Mouse (Mus musculus): ENCODE data around the gene Hs3st6.

The Hs3st6 gene

GRCm38 (mm10) chr17:24766266-24766875 lies 13.6 kb downstream of the Hs3st6 start:
- Histone ChIP-seq H3K36me3 (ENCODE audit: insufficient read depth, low read length) (no peaks in the 10 kb centered on the region), H3K9me3 (ENCODE audit: low read length) (no peaks in the 10 kb centered on the region), H3K4me3 (replicated peaks; ENCODE audit: low read length) (no peak overlapping the region), H3K4me1 (replicated peaks; ENCODE audit: low read depth, low read length) (peaks cover 27% of the 10 kb centered on the region), H3K27me3 (ENCODE audit: insufficient read depth, low read length) (peaks cover 18% of the 10 kb centered on the region)
- TF ChIP-seq NANOG (IDR thresholded peaks at IDR 0.05; ENCODE audit: borderline replicate concordance, low read length), result no peak
- TF ChIP-seq CTCF (conservative IDR thresholded peaks at IDR 0.05; ENCODE audit: low read length), result no peak
- no peak for TF ChIP-seq POU5F1 (IDR thresholded peaks at IDR 0.05; ENCODE audit: borderline replicate concordance, low read length)

GRCm38 (mm10) chr17:24769146-24769545 lies 16.4 kb downstream of the Hs3st6 start:
- no peaks in the 10 kb centered on the region for H3K9me3 ChIP-seq (ENCODE audit: low read length)
- TF ChIP-seq CTCF (conservative IDR thresholded peaks at IDR 0.05; ENCODE audit: low read length), result no peak
- H3K36me3 ChIP-seq (ENCODE audit: insufficient read depth, low read length), result no peaks in the 10 kb centered on the region
- H3K4me1 ChIP-seq (replicated peaks; ENCODE audit: low read depth, low read length), result peaks cover 26% of the 10 kb centered on the region
- peaks cover 17% of the 10 kb centered on the region for H3K27me3 ChIP-seq (ENCODE audit: insufficient read depth, low read length)
- no peak overlapping the region for H3K4me3 ChIP-seq (replicated peaks; ENCODE audit: low read length)

- peaks cover 9% of the 10 kb centered on the region for H3K27me3 ChIP-seq (ENCODE audit: insufficient read depth, low read length)
- no peaks in the 10 kb centered on the region for H3K9me3 ChIP-seq (ENCODE audit: low read length)
- peaks cover 30% of the 10 kb centered on the region for H3K4me1 ChIP-seq (replicated peaks; ENCODE audit: low read depth, low read length)
- H3K36me3 ChIP-seq (ENCODE audit: insufficient read depth, low read length), result no peaks in the 10 kb centered on the region
- no peak overlapping the region for H3K4me3 ChIP-seq (replicated peaks; ENCODE audit: low read length)
- TF ChIP-seq POU5F1 (IDR thresholded peaks at IDR 0.05; ENCODE audit: borderline replicate concordance, low read length) (no peak), NANOG (IDR thresholded peaks at IDR 0.05; ENCODE audit: borderline replicate concordance, low read length) (no peak), CTCF (conservative IDR thresholded peaks at IDR 0.05; ENCODE audit: low read length) (peak; percentile 48)
These were observed 20.5 kb downstream of the Hs3st6 start for GRCm38 (mm10) chr17:24773241-24773640.

GRCm38 (mm10) chr17:24775173-24775572 lies 22.4 kb downstream of the Hs3st6 start:
- Histone ChIP-seq H3K4me3 (replicated peaks; ENCODE audit: low read length) (no peak overlapping the region), H3K9me3 (ENCODE audit: low read length) (no peaks in the 10 kb centered on the region), H3K27me3 (ENCODE audit: insufficient read depth, low read length) (no peaks in the 10 kb centered on the region), H3K36me3 (ENCODE audit: insufficient read depth, low read length) (no peaks in the 10 kb centered on the region), H3K4me1 (replicated peaks; ENCODE audit: low read depth, low read length) (peaks cover 30% of the 10 kb centered on the region)
- TF ChIP-seq NANOG (IDR thresholded peaks at IDR 0.05; ENCODE audit: borderline replicate concordance, low read length), result no peak
- no peak for TF ChIP-seq POU5F1 (IDR thresholded peaks at IDR 0.05; ENCODE audit: borderline replicate concordance, low read length)
- no peak for TF ChIP-seq CTCF (conservative IDR thresholded peaks at IDR 0.05; ENCODE audit: low read length)

- Histone ChIP-seq H3K27me3 (ENCODE audit: insufficient read depth, low read length) (no peaks in the 10 kb centered on the region), H3K4me1 (replicated peaks; ENCODE audit: low read depth, low read length) (peaks cover 30% of the 10 kb centered on the region), H3K9me3 (ENCODE audit: low read length) (no peaks in the 10 kb centered on the region), H3K36me3 (ENCODE audit: insufficient read depth, low read length) (no peaks in the 10 kb centered on the region), H3K4me3 (replicated peaks; ENCODE audit: low read length) (no peak overlapping the region)
- TF ChIP-seq POU5F1 (IDR thresholded peaks at IDR 0.05; ENCODE audit: borderline replicate concordance, low read length), result no peak
- TF ChIP-seq CTCF (conservative IDR thresholded peaks at IDR 0.05; ENCODE audit: low read length), result no peak
- no peak for TF ChIP-seq NANOG (IDR thresholded peaks at IDR 0.05; ENCODE audit: borderline replicate concordance, low read length)
These were observed 24.3 kb downstream of the Hs3st6 start for GRCm38 (mm10) chr17:24777073-24777472.

GRCm38 (mm10) chr17:24780821-24781220 lies 28.0 kb downstream of the Hs3st6 start:
- H3K4me1 ChIP-seq (replicated peaks; ENCODE audit: low read depth, low read length), result peaks cover 7% of the 10 kb centered on the region
- no peaks in the 10 kb centered on the region for H3K27me3 ChIP-seq (ENCODE audit: insufficient read depth, low read length)
- H3K9me3 ChIP-seq (ENCODE audit: low read length), result no peaks in the 10 kb centered on the region
- no peaks in the 10 kb centered on the region for H3K36me3 ChIP-seq (ENCODE audit: insufficient read depth, low read length)
- no peak overlapping the region for H3K4me3 ChIP-seq (replicated peaks; ENCODE audit: low read length)
- TF ChIP-seq CTCF (conservative IDR thresholded peaks at IDR 0.05; ENCODE audit: low read length), result no peak
- no peak for TF ChIP-seq POU5F1 (IDR thresholded peaks at IDR 0.05; ENCODE audit: borderline replicate concordance, low read length)
- no peak for TF ChIP-seq NANOG (IDR thresholded peaks at IDR 0.05; ENCODE audit: borderline replicate concordance, low read length)

- TF ChIP-seq POU5F1 (IDR thresholded peaks at IDR 0.05; ENCODE audit: borderline replicate concordance, low read length) (no peak), CTCF (conservative IDR thresholded peaks at IDR 0.05; ENCODE audit: low read length) (no peak), NANOG (IDR thresholded peaks at IDR 0.05; ENCODE audit: borderline replicate concordance, low read length) (no peak)
- peaks cover 8% of the 10 kb centered on the region for H3K4me1 ChIP-seq (replicated peaks; ENCODE audit: low read depth, low read length)
- no peaks in the 10 kb centered on the region for H3K27me3 ChIP-seq (ENCODE audit: insufficient read depth, low read length)
- H3K4me3 ChIP-seq (replicated peaks; ENCODE audit: low read length), result no peak overlapping the region
- no peaks in the 10 kb centered on the region for H3K9me3 ChIP-seq (ENCODE audit: low read length)
- H3K36me3 ChIP-seq (ENCODE audit: insufficient read depth, low read length), result no peaks in the 10 kb centered on the region
These were observed 39.4 kb downstream of the Hs3st6 start for GRCm38 (mm10) chr17:24792190-24792589.

GRCm38 (mm10) chr17:24794791-24795190 lies 42.0 kb downstream of the Hs3st6 start:
- H3K4me1 ChIP-seq (replicated peaks; ENCODE audit: low read depth, low read length), result peaks cover 8% of the 10 kb centered on the region

GRCm38 (mm10) chr17:24796969-24797368 lies 44.2 kb downstream of the Hs3st6 start:
- Histone ChIP-seq H3K27me3 (ENCODE audit: insufficient read depth, low read length) (no peaks in the 10 kb centered on the region), H3K4me1 (replicated peaks; ENCODE audit: low read depth, low read length) (peaks cover 18% of the 10 kb centered on the region), H3K36me3 (ENCODE audit: insufficient read depth, low read length) (no peaks in the 10 kb centered on the region), H3K4me3 (replicated peaks; ENCODE audit: low read length) (no peak overlapping the region), H3K9me3 (ENCODE audit: low read length) (no peaks in the 10 kb centered on the region)
- no peak for TF ChIP-seq CTCF (conservative IDR thresholded peaks at IDR 0.05; ENCODE audit: low read length)
- TF ChIP-seq NANOG (IDR thresholded peaks at IDR 0.05; ENCODE audit: borderline replicate concordance, low read length), result no peak
- TF ChIP-seq POU5F1 (IDR thresholded peaks at IDR 0.05; ENCODE audit: borderline replicate concordance, low read length), result no peak

More at GRCm38 (mm10) chr17:24794791-24795190, 42.0 kb downstream of the Hs3st6 start:
- Histone ChIP-seq H3K4me3 (replicated peaks; ENCODE audit: low read length) (no peak overlapping the region), H3K27me3 (ENCODE audit: insufficient read depth, low read length) (no peaks in the 10 kb centered on the region), H3K36me3 (ENCODE audit: insufficient read depth, low read length) (no peaks in the 10 kb centered on the region), H3K9me3 (ENCODE audit: low read length) (no peaks in the 10 kb centered on the region)
- TF ChIP-seq CTCF (conservative IDR thresholded peaks at IDR 0.05; ENCODE audit: low read length) (no peak), POU5F1 (IDR thresholded peaks at IDR 0.05; ENCODE audit: borderline replicate concordance, low read length) (no peak), NANOG (IDR thresholded peaks at IDR 0.05; ENCODE audit: borderline replicate concordance, low read length) (no peak)

Data from E14TG2a.4 (cell line).